Mouse (Mus musculus): ENCODE measurements around the gene Prlh.

DNA sequence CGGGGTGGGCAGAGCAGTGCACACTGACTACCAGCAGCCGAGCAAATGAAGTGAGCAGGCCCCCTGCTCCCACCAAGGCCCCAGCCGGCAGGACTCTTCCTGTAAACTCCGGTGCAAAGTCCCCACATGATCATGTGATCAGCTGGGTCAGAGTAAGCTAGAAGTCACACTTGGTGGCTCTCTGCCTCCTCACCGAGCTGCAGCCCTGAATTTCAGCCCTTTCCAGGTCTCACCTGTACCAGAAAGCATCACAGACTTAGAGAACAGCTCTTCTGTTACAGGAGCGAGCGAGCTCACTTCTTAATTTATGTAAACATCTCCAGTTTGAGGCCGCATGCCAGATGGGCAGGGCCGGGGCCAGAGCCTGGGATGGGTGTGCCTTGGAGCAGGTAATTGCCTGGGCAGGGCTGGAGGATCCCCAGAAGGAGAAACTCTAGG, 16.5 kb downstream of the Prlh start, which contains the start of gene Rab17:
- TF ChIP-seq CTCF (IDR thresholded peaks at IDR 0.05; ENCODE audit: extremely low read depth, insufficient read depth, low read length), result no peak
- TF ChIP-seq POLR2A (IDR thresholded peaks at IDR 0.05; ENCODE audit: extremely low read depth, insufficient read depth, low read length), result no peak
